Mouse (Mus musculus) bone marrow macrophage, adult 2 months (primary cell): ENCODE measurements around the gene Spsb4.

ENCODE experiments used
- CTCF ChIP-seq: IDR thresholded peaks from 2 replicates; pipeline ENCODE4 v1.5.1; 2012; ENCODE audit warnings: low read depth, mild to moderate bottlenecking, low read length, moderate library complexity
- POLR2A ChIP-seq: IDR thresholded peaks from 2 replicates; pipeline ENCODE4 v1.6.1; 2012; ENCODE audit warnings: mild to moderate bottlenecking, low read depth, low read length, borderline replicate concordance

- TF ChIP-seq CTCF (no peak), POLR2A (no peak)
These were observed 34.6 kb downstream of the Spsb4 start for GRCm38 (mm10) chr9:96984034-96984433.
